Mouse (Mus musculus): ENCODE results near the gene Tgfb1i1.

Tgfb1i1 gene

GRCm38 (mm10) chr7:128297291-128297616 is 50.6 kb downstream of the Tgfb1i1 start:
- no peak for DNase-seq

GRCm38 (mm10) chr7:128297617-128298480 is 51.2 kb downstream of the Tgfb1i1 start, which contains the start of gene BC017158:
Gene BC017158 (minus strand): TSS chr7:128298170.
- DNase-seq, result peak; percentile 77

- no peak for DNase-seq
Observed at GRCm38 (mm10) chr7:128298481-128299342, 52.1 kb downstream of the Tgfb1i1 start.

GRCm38 (mm10) chr7:128300952-128301351 is 54.3 kb downstream of the Tgfb1i1 start:
- DNase-seq, result no peak

- no peak for DNase-seq
Observed at GRCm38 (mm10) chr7:128302151-128302550, 55.5 kb downstream of the Tgfb1i1 start.

- no peak for DNase-seq
Observed at GRCm38 (mm10) chr7:128304198-128304597, 57.6 kb downstream of the Tgfb1i1 start.

- peak; percentile 29 for DNase-seq
Observed at GRCm38 (mm10) chr7:128304907-128305306, 58.3 kb downstream of the Tgfb1i1 start.
